Mouse (Mus musculus): ENCODE results near the gene Gsk3b. TPM values are rescaled to one million over a fixed set of nuclear protein-coding genes. Genes with fewer than 3 reads are reported as not detected.

The Gsk3b gene
- total RNA-seq (2014; rRNA removed) (116 and 148 TPM in 2 replicates), polyA plus RNA-seq (2015; fragmentation: Nextera tagmentation; extraction: Ambion mirVana) (135 and 150 TPM in 2 replicates)

DNA sequence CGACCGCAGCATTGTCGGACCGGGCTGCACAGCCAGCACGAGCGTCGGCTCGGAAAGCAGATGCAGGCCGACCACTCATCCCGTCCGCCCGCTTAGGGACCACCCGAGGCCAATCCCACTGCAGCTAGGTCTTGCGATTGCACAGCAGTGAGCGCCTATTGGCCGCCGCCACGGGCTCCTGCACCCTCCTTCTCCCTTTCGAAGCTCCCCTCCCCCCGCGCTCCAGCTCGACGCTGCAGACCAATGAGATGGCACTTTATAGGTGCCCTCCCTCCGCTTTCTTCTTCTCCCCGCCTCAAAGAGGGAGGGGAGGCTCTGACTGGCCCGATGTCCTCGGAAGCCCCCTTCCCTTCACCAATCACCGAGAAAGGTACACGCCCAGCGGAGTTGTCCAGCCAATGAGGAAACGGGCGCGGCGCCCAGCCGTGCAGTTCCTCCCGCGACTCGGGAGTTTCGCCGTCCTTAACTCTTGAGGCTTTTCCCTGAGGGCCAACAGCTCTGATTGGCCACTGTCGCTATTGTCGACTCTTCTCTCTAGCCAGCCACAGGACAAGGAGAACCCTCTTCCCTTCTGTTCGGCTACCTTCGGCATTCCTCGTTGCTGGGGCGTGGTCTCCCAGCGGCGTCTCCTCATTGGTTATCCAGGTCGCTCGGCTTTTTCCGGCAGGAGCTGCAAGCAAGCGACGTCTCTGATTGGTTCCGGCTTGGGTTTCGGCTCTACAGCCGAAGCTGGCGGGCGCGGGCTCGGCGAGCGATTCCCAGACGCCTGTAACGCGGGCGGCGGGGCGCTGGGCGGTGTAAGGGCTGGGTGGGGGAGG lies at the start of gene Gsk3b:
Gene Gsk3b, plus strand, starts transcription at position 373 of the 818 bp plus-strand sequence.
- under 1% methylated on average over 66 of the region's 69 CpGs for WGBS

DNA sequence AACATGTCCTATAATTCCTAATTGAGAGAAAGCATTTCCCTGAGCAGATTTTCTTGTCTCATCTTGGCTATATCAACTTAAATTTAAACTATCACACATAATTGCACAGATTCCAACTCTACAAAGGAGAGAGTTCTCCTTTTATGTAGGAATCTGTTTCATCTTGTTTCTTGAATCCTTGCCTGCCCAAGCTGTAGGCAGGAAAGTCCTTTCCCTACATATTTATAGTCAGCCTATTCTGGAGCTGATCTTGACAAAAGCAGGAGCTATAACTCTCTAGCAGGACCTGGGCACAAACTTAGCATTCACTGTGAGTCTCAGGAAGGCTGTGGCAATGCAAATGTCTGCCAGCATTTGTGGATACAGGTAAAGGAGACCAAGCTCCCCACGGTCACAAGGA lies 46.6 kb upstream of the Gsk3b start:
- H3K4me2 ChIP-seq (ENCODE audit: low read depth, low read length, poor library complexity, severe bottlenecking): no peak overlapping the region
- no peaks in the 10 kb centered on the region for H3K9me3 ChIP-seq (ENCODE audit: low read length)
- H3K4me1 ChIP-seq (ENCODE audit: insufficient read depth, low read length): no peaks in the 10 kb centered on the region
- no peaks in the 10 kb centered on the region for H3K36me3 ChIP-seq (ENCODE audit: insufficient read depth, low read length)
- no peak overlapping the region for H3K4me3 ChIP-seq (ENCODE audit: low read depth, low read length)
- no peak overlapping the region for H3K9ac ChIP-seq (replicated peaks; ENCODE audit: low read length, poor library complexity, severe bottlenecking)
- no peak overlapping the region for H3K27ac ChIP-seq (ENCODE audit: low read depth, low read length)
- WGBS: 91% methylated on average over 1 of the region's 1 CpGs
- ATAC-seq (ENCODE audit: low FRiP score) (no peak), DNase-seq (ENCODE audit: low spot score) (no peak)
- TF ChIP-seq CTCF (IDR thresholded peaks at IDR 0.05): no peak
- H3K27me3 ChIP-seq (ENCODE audit: insufficient read depth, low read length): no peaks in the 10 kb centered on the region

More for the DNA sequence above, at the start of gene Gsk3b:
- TF ChIP-seq CTCF (IDR thresholded peaks at IDR 0.05): no peak; the same call in 1 of the 2 replicates
- Histone ChIP-seq H3K4me2 (ENCODE audit: low read depth, low read length, poor library complexity, severe bottlenecking) (peak within 1 kb of the TSS; percentile 79), H3K36me3 (ENCODE audit: insufficient read depth, low read length) (no peaks in the 10 kb centered on the region), H3K4me1 (ENCODE audit: insufficient read depth, low read length) (0 out of 2 replicates have a peak, but pooled peaks cover 3% of the 10 kb centered on the region), H3K4me3 (ENCODE audit: low read depth, low read length) (peak within 1 kb of the TSS; percentile 92), H3K9ac (replicated peaks; ENCODE audit: low read length, poor library complexity, severe bottlenecking) (peak within 1 kb of the TSS; percentile 100), H3K27ac (ENCODE audit: low read depth, low read length) (peak within 1 kb of the TSS; percentile 99), H3K27me3 (ENCODE audit: insufficient read depth, low read length) (no peaks in the 10 kb centered on the region), H3K9me3 (ENCODE audit: low read length) (no peaks in the 10 kb centered on the region)
- peak; percentile 100 for DNase-seq (ENCODE audit: low spot score)
- ATAC-seq (ENCODE audit: low FRiP score): peak; percentile 94

DNA sequence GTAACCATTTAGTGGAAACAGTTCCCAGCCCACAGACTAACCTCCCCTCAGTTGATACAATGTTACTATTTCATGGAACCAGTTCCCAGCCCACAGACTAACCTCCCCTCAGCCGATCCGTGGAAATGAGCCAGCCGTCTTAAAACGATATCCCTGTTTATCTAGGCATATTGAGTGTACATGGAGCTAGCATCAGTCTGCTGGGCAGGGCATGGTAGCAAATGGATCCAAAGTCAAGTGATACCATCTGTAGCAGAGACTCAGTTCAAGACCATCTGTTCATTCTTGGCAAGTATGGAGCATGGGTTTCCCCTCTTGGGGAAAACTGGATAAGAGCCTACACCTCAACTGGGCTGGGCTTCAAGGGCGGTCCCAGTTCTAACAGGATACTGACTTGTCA lies 44.2 kb upstream of the Gsk3b start:
- Histone ChIP-seq H3K4me3 (ENCODE audit: low read depth, low read length) (no peak overlapping the region), H3K9ac (replicated peaks; ENCODE audit: low read length, poor library complexity, severe bottlenecking) (no peak overlapping the region), H3K27me3 (ENCODE audit: insufficient read depth, low read length) (no peaks in the 10 kb centered on the region), H3K4me1 (ENCODE audit: insufficient read depth, low read length) (no peaks in the 10 kb centered on the region), H3K9me3 (ENCODE audit: low read length) (no peaks in the 10 kb centered on the region), H3K27ac (ENCODE audit: low read depth, low read length) (no peak overlapping the region), H3K36me3 (ENCODE audit: insufficient read depth, low read length) (no peaks in the 10 kb centered on the region), H3K4me2 (ENCODE audit: low read depth, low read length, poor library complexity, severe bottlenecking) (no peak overlapping the region)
- DNase-seq (ENCODE audit: low spot score) (peak; percentile 46), ATAC-seq (ENCODE audit: low FRiP score) (no peak)
- no peak for TF ChIP-seq CTCF (IDR thresholded peaks at IDR 0.05)
- WGBS: 90% methylated on average over 5 of the region's 5 CpGs

DNA sequence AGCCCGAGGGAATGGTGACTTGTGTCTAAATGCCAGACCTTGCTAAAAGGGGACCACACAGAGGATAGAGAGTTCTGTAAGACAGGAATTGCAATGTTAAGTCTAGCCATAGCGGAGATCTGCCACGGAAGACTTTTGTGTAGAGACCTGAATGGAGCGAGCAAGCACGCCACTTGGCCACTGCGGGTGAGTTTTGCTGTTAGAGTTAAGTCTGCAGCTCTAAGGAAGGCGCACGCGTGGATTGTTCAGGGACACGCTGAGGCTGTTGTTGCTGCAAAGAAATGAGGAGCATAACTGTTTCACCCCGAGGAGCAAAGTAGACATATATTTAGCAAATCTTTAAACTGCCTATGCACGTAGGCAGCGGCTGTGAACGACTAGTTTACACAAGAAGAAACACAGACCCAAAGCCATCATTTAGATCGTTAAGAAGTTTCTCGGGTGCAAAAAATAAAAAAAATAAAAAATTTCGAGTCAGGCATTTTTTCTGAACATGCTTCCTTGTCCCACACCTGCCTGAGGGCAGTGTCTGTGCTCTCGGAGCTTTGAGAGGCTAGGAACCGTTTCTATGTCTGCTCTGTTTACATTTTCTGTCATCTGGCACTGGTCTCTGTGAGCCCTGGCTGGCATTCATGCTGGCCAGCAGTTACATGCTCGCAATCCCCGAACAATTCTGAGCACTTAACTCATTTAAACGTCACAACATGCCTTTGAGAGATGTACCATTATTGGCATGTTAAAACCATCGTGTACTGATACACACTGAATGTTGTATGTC lies 40.8 kb upstream of the Gsk3b start:
- 0 out of 2 replicates have a peak overlapping the region, but pooled peaks have one; percentile 6 for H3K4me3 ChIP-seq (ENCODE audit: low read depth, low read length)
- ATAC-seq (ENCODE audit: low FRiP score): no peak
- 0 out of 2 replicates have a peak overlapping the region, but pooled peaks have one; percentile 7 for H3K4me2 ChIP-seq (ENCODE audit: low read depth, low read length, poor library complexity, severe bottlenecking)
- no peak overlapping the region for H3K27ac ChIP-seq (ENCODE audit: low read depth, low read length)
- no peaks in the 10 kb centered on the region for H3K36me3 ChIP-seq (ENCODE audit: insufficient read depth, low read length)
- 64% methylated on average over 23 of the region's 23 CpGs for WGBS
- DNase-seq (ENCODE audit: low spot score): no peak
- H3K9ac ChIP-seq (replicated peaks; ENCODE audit: low read length, poor library complexity, severe bottlenecking): no peak overlapping the region
- no peak for TF ChIP-seq CTCF (IDR thresholded peaks at IDR 0.05)
- H3K4me1 ChIP-seq (ENCODE audit: insufficient read depth, low read length): no peaks in the 10 kb centered on the region
- H3K9me3 ChIP-seq (ENCODE audit: low read length): no peaks in the 10 kb centered on the region
- H3K27me3 ChIP-seq (ENCODE audit: insufficient read depth, low read length): no peaks in the 10 kb centered on the region

DNA sequence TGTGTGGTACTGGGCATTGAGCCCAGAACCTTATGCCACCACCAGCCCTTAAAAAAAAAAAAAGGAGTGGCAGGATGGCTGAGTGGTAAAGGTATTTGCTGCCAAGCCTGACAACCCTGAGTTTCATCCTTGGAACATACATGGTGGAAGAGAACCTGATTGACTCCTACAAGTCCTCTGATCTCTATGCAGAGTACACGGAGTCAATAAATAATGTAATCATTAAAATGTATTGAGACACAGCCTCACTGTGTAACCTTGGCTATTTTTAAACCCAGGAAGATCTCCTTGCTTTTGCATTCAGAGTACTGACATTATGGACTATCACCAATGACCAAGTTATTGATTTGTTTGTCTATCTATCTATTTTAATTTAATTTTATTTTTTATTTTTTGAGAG lies 30.9 kb upstream of the Gsk3b start:
- DNase-seq (ENCODE audit: low spot score) (no peak), ATAC-seq (ENCODE audit: low FRiP score) (no peak)
- Histone ChIP-seq H3K36me3 (ENCODE audit: insufficient read depth, low read length) (no peaks in the 10 kb centered on the region), H3K27me3 (ENCODE audit: insufficient read depth, low read length) (no peaks in the 10 kb centered on the region), H3K4me3 (ENCODE audit: low read depth, low read length) (no peak overlapping the region), H3K27ac (ENCODE audit: low read depth, low read length) (no peak overlapping the region), H3K4me2 (ENCODE audit: low read depth, low read length, poor library complexity, severe bottlenecking) (no peak overlapping the region), H3K4me1 (ENCODE audit: insufficient read depth, low read length) (no peaks in the 10 kb centered on the region), H3K9me3 (ENCODE audit: low read length) (no peaks in the 10 kb centered on the region), H3K9ac (replicated peaks; ENCODE audit: low read length, poor library complexity, severe bottlenecking) (no peak overlapping the region)
- WGBS: 93% methylated on average over 1 of the region's 1 CpGs
- TF ChIP-seq CTCF (IDR thresholded peaks at IDR 0.05): no peak
